Mouse (Mus musculus) C3H10T1/2 (cell line): Measurements from ENCODE around the gene Ankrd34b. TPM values are rescaled to one million over a fixed set of nuclear protein-coding genes. Genes with fewer than 3 reads are reported as not detected.

Experiments
- polyA plus RNA-seq, 2 experiments: library from polyadenylated mRNA; unstranded; fragments of >200 nt; fragmentation: generic; extraction: Trizol; gene quantifications; one replicate each; pipeline ENCODE4 v1.2.1; 2012; ENCODE audit warnings: missing spikeins in 2 of 2

Gene Ankrd34b
- polyA plus RNA-seq, result not detected

GRCm38 (mm10) chr13:92425758-92426264, at the start of gene Ankrd34b:
Ankrd34b (plus strand) TSS chr13:92425896.

GRCm38 (mm10) chr13:92483852-92484463, 58.3 kb downstream of the Ankrd34b start, which contains the start of gene Fam151b:
Fam151b (minus strand) TSS chr13:92484015.

Other genes starting within 250 kb of the Ankrd34b start
- under 1 TPM; 0.06 TPM for gene Gm20379, start 119.9 kb upstream of the Ankrd34b start, polyA plus RNA-seq
- 1 to 10 TPM; 2.2 to 3.1 TPM for gene Dhfr, start 71.2 kb upstream of the Ankrd34b start, polyA plus RNA-seq
- gene Msh3, start 70.9 kb upstream of the Ankrd34b start, polyA plus RNA-seq, result 1 to 10 TPM in 1 of 2 experiments, under 1 TPM in 1; 0.70 to 4.9 TPM
- gene Fam151b, start 58.1 kb downstream of the Ankrd34b start, polyA plus RNA-seq, result under 1 TPM in 1 of 2 experiments, not detected in 1; 0.44 TPM
- 1 to 10 TPM in 1 of 2 experiments, under 1 TPM in 1; 0.14 to 1.9 TPM for gene Zfyve16, start 105.0 kb downstream of the Ankrd34b start, polyA plus RNA-seq
- not detected for gene Spz1, start 150.3 kb downstream of the Ankrd34b start, polyA plus RNA-seq
- gene Serinc5, start 185.2 kb downstream of the Ankrd34b start, polyA plus RNA-seq, result 1 to 10 TPM in 1 of 2 experiments, under 1 TPM in 1; 0.14 to 7.6 TPM